Mouse (Mus musculus) CH12.LX (cell line): ENCODE data around the gene Gm17728.

Experiments
- CHD2 ChIP-seq: IDR thresholded peaks from 2 replicates; pipeline ENCODE4 v1.6.1; 2011; ENCODE audit warnings: low read length, improper control_type of control experiment
- CTCF ChIP-seq, 2 experiments: IDR thresholded peaks in 1 of 2; conservative IDR thresholded peaks in 1 of 2; 2 replicates each; pipeline ENCODE4 v1.5.1; 2011 to 2012; ENCODE audit warnings: low read depth in 2 of 2, low read length in 2 of 2, improper control_type of control experiment in 1 of 2, inconsistent platforms in 1 of 2, mild to moderate bottlenecking in 1 of 2, moderate library complexity in 1 of 2
- EP300 ChIP-seq: IDR thresholded peaks from 2 replicates; pipeline ENCODE4 v1.6.1; 2011; ENCODE audit warnings: low read length, improper control_type of control experiment
- GABPA ChIP-seq: IDR thresholded peaks from 2 replicates; pipeline ENCODE4 v1.6.1; 2012; ENCODE audit warnings: low read depth, low read length, improper control_type of control experiment, inconsistent platforms; ENCODE audit not compliant: insufficient replicate concordance
- MAX ChIP-seq: IDR thresholded peaks from 2 replicates; pipeline ENCODE4 v1.6.1; 2011; ENCODE audit warnings: low read length, improper control_type of control experiment
- MEF2A ChIP-seq: IDR thresholded peaks from 2 replicates; pipeline ENCODE4 v1.6.1; 2014; ENCODE audit warnings: low read depth, mild to moderate bottlenecking, inconsistent platforms, low read length, improper control_type of control experiment, borderline replicate concordance
- POLR2A ChIP-seq: IDR thresholded peaks from 2 replicates; pipeline ENCODE4 v1.6.1; 2011; ENCODE audit warnings: low read depth, mild to moderate bottlenecking, improper control_type of control experiment, low read length
- TCF12 ChIP-seq: IDR thresholded peaks from 2 replicates; pipeline ENCODE4 v1.6.1; 2014; ENCODE audit warnings: low read depth, mild to moderate bottlenecking, inconsistent platforms, low read length, improper control_type of control experiment
- UBTF ChIP-seq: IDR thresholded peaks from 2 replicates; pipeline ENCODE4 v1.6.1; 2012; ENCODE audit warnings: low read depth, mild to moderate bottlenecking, inconsistent platforms, low read length, improper control_type of control experiment, moderate library complexity
- USF1 ChIP-seq: IDR thresholded peaks from 2 replicates; pipeline ENCODE4 v1.6.1; 2014; ENCODE audit warnings: low read depth, mild to moderate bottlenecking, inconsistent platforms, low read length, improper control_type of control experiment
- ZNF384 ChIP-seq: IDR thresholded peaks from 2 replicates; pipeline ENCODE4 v1.6.1; 2012; ENCODE audit warnings: low read depth, low read length, improper control_type of control experiment, inconsistent platforms

DNA sequence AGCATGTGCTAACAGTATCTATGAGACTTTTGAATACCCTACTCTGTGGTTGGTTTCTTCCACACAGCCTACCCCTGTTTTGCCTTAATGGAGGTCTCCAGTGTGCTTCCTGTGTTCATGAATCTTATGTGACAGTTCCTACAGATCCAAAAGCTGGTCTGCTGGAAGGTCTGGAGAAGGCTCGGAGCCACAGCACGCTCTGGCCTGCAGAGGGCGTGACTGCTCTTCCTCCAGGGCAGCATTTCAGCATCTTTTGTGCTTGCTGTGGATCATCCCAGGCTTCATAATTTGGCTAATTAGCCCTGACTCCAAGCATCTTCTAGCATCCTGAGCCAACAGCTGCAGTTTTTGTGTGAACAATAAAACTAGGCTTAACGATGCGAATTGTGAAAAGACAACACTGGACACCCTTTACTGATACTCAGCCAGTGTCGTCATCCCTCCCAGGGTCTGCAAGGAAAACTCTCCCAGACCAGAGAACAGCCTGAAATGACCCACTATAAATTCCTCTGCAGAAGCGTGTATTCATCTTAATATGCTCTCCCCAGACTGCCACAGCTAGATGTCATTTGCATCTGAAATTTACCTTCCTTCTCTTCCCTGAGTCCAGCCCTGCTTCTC is 6.6 kb downstream of the Gm17728 start:
- TF ChIP-seq POLR2A: no peak
- peak in 1 of 2 experiments; percentile 11; a peak in 1 of 4 replicates for TF ChIP-seq CTCF (conservative IDR thresholded peaks at IDR 0.05 in 1 of 2, IDR thresholded peaks at IDR 0.05 in 1 of 2; ENCODE audit: low read depth in 2 of 2, low read length in 2 of 2)
- no peak for TF ChIP-seq CHD2
- no peak for TF ChIP-seq ZNF384
- TF ChIP-seq EP300: no peak
- TF ChIP-seq TCF12: no peak
- TF ChIP-seq MAX: no peak
- TF ChIP-seq GABPA: no peak
- no peak for TF ChIP-seq MEF2A
- no peak for TF ChIP-seq UBTF
- TF ChIP-seq USF1: no peak
